Mouse (Mus musculus): ENCODE results near the gene Golgb1. TPM values are rescaled to one million over a fixed set of nuclear protein-coding genes. Genes with fewer than 3 reads are reported as not detected.
A peak's percentile ranks its signal among the peaks of the same experiment; 100 is the strongest.

The Golgb1 gene
- polyA plus RNA-seq, 2 experiments, result 13.3 to 26.4 TPM

DNA sequence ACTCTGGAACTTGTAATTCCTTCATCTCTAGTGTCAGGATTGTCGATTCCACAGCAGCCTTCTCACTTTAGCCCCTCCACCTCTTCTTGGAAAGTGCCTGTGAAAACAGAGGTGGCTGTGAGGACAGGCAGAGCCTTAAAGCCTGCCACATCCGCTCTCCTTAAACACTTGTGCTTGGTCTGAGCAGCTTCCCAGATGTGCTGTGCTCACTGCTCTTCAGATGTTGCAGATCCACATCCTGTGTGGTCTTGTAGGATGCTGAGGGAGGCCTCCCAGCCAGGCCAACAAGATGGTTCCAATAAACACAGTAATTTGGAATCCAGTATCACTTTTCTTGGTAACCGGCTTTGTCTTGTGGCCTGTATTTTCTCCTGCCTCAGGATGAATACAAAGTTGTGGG, 57.0 kb downstream of the Golgb1 start:
- peaks cover 0 to 11% of the 10 kb centered on the region in 2 experiments; a peak in 3 of 4 replicates for H3K4me1 ChIP-seq (replicated peaks; ENCODE audit: control insufficient read depth in 2 of 2, insufficient read depth in 2 of 2, low read length in 1 of 2)
- TF ChIP-seq CTCF (IDR thresholded peaks at IDR 0.05; ENCODE audit: low read depth) (no peak), EP300 (IDR thresholded peaks at IDR 0.05; ENCODE audit: low read depth) (no peak)
- H3K4me2 ChIP-seq (ENCODE audit: low read depth), result no peak overlapping the region
- 86% methylated on average over 3 of the region's 3 CpGs for WGBS (ENCODE audit: insufficient replicate concordance)
- no peak overlapping the region for H3K4me3 ChIP-seq (ENCODE audit: insufficient read depth in 1 of 2, low read depth in 2 of 2, low read length in 2 of 2)
- ATAC-seq (ENCODE audit: insufficient read depth) (no peak), DNase-seq (ENCODE audit: low read depth in 3 of 3, low spot score in 3 of 3) (no peak)
- H3K9me3 ChIP-seq (ENCODE audit: control insufficient read depth, low read length), result no peaks in the 10 kb centered on the region
- H3K9ac ChIP-seq (replicated peaks), result no peak overlapping the region
- no peak overlapping the region for H3K27ac ChIP-seq
- H3K36me3 ChIP-seq (replicated peaks; ENCODE audit: control insufficient read depth, insufficient read depth, low read depth), result peaks cover 12% of the 10 kb centered on the region
- no peaks in the 10 kb centered on the region for H3K27me3 ChIP-seq (ENCODE audit: control insufficient read depth, insufficient read depth, low read length)

DNA sequence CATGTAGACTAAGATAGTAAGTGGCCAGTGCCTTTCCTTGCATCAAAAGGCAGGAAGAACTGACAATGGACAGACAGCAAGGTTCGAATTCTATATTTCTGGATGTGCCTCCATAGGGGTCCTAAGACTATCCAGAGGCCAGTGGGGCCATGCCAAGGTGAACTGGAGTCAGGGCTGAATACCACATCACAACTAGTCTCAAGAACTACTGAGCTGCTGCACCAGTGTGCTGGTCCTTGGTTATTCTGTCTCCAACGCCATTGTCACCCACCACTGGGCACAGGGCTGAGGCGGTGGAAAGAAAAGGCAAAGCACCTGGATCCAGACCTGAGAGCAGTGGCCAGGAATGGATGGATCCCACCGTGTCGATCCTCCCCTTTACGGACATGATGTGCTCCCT, 57.6 kb downstream of the Golgb1 start:
- no peak for TF ChIP-seq CTCF (IDR thresholded peaks at IDR 0.05; ENCODE audit: low read depth)
- TF ChIP-seq EP300 (IDR thresholded peaks at IDR 0.05; ENCODE audit: low read depth), result no peak
- WGBS (ENCODE audit: insufficient replicate concordance), result 83% methylated on average over 6 of the region's 6 CpGs
- Histone ChIP-seq H3K9me3 (ENCODE audit: control insufficient read depth, low read length) (no peaks in the 10 kb centered on the region), H3K9ac (replicated peaks) (no peak overlapping the region), H3K4me1 (replicated peaks; ENCODE audit: control insufficient read depth in 2 of 2, insufficient read depth in 2 of 2, low read length in 1 of 2) (peaks cover 0 to 11% of the 10 kb centered on the region in 2 experiments; a peak in 3 of 4 replicates), H3K27ac (no peak overlapping the region), H3K27me3 (ENCODE audit: control insufficient read depth, insufficient read depth, low read length) (no peaks in the 10 kb centered on the region), H3K4me2 (ENCODE audit: low read depth) (no peak overlapping the region), H3K4me3 (ENCODE audit: insufficient read depth in 1 of 2, low read depth in 2 of 2, low read length in 2 of 2) (no peak overlapping the region), H3K36me3 (replicated peaks; ENCODE audit: control insufficient read depth, insufficient read depth, low read depth) (peaks cover 12% of the 10 kb centered on the region)
- DNase-seq (ENCODE audit: low read depth in 3 of 3, low spot score in 3 of 3), result no peak
- ATAC-seq (ENCODE audit: insufficient read depth), result no peak

DNA sequence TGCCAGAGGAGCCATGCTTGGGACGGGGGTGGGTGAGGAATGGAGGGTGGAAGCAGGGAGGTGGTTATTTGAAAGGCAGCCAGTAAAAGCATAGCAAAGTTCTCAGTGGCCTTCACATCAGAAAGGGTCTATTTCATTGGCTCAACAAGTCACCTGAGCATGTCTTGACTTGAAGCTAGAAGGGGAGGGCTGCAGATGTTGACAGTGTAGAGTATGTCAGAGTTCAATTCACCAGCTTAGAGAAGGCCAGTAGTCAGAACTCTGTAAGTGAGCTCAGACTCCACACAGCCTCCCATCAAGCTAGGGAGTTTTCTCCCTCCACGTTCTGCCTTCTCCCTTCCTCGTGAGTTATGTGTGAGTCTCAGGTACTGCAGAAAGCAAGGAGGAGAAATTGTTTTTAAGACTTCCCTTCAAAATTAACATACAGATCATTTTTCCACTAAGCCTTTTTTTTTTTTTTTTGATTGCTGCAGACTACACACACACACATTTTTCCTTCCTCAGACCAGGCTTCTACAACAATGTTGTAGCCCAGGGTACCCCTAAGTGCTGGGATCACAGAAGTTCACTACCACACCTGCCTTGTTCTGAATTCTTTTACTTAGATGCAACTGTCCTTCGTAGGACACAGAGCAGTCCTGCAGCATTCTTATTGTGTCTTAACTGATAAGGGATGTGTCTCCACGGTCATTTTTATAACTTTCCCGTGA, 59.3 kb downstream of the Golgb1 start:
- Histone ChIP-seq H3K4me2 (ENCODE audit: low read depth) (peak overlapping the region; percentile 48), H3K9ac (replicated peaks) (peak overlapping the region; percentile 49; the same call in 1 of the 2 replicates), H3K36me3 (replicated peaks; ENCODE audit: control insufficient read depth, insufficient read depth, low read depth) (peaks cover 8% of the 10 kb centered on the region), H3K9me3 (ENCODE audit: control insufficient read depth, low read length) (no peaks in the 10 kb centered on the region), H3K27ac (no peak overlapping the region), H3K4me1 (replicated peaks; ENCODE audit: control insufficient read depth in 2 of 2, insufficient read depth in 2 of 2, low read length in 1 of 2) (peaks cover 0 to 11% of the 10 kb centered on the region in 2 experiments; a peak in 3 of 4 replicates), H3K27me3 (ENCODE audit: control insufficient read depth, insufficient read depth, low read length) (no peaks in the 10 kb centered on the region), H3K4me3 (ENCODE audit: insufficient read depth in 1 of 2, low read depth in 2 of 2, low read length in 2 of 2) (peak overlapping the region in 1 of 2 experiments; percentile 33; a peak in 2 of 4 replicates)
- WGBS (ENCODE audit: insufficient replicate concordance), result 16% methylated on average over 6 of the region's 6 CpGs
- peak; percentile 23; the same call in 1 of the 2 replicates for ATAC-seq (ENCODE audit: insufficient read depth)
- no peak for DNase-seq (ENCODE audit: low read depth in 3 of 3, low spot score in 3 of 3)
- TF ChIP-seq EP300 (IDR thresholded peaks at IDR 0.05; ENCODE audit: low read depth) (no peak), CTCF (IDR thresholded peaks at IDR 0.05; ENCODE audit: low read depth) (no peak)

- H3K9ac ChIP-seq (replicated peaks), result peak within 1 kb of the TSS; percentile 49; the same call in 1 of the 2 replicates
- peaks cover 5% of the 10 kb centered on the region; the same call in 1 of the 2 replicates for H3K36me3 ChIP-seq (replicated peaks; ENCODE audit: control insufficient read depth, insufficient read depth, low read depth)
- H3K4me1 ChIP-seq (replicated peaks; ENCODE audit: control insufficient read depth in 2 of 2, insufficient read depth in 2 of 2, low read length in 1 of 2), result peaks cover 0 to 11% of the 10 kb centered on the region in 2 experiments; a peak in 3 of 4 replicates
- TF ChIP-seq EP300 (IDR thresholded peaks at IDR 0.05; ENCODE audit: low read depth), result no peak
- TF ChIP-seq CTCF (IDR thresholded peaks at IDR 0.05; ENCODE audit: low read depth), result no peak
- H3K4me2 ChIP-seq (ENCODE audit: low read depth), result peak within 1 kb of the TSS; percentile 48
- H3K27ac ChIP-seq, result peak within 1 kb of the TSS; percentile 2; the same call in 1 of the 2 replicates
- peak in 2 of 3 experiments; percentile 20 to 31 for DNase-seq (ENCODE audit: low read depth in 3 of 3, low spot score in 3 of 3)
- peak; percentile 44; the same call in 1 of the 2 replicates for ATAC-seq (ENCODE audit: insufficient read depth)
- H3K27me3 ChIP-seq (ENCODE audit: control insufficient read depth, insufficient read depth, low read length), result no peaks in the 10 kb centered on the region
- 19% methylated on average over 7 of the region's 7 CpGs for WGBS (ENCODE audit: insufficient replicate concordance)
- peak within 1 kb of the TSS; percentile 33 to 49 for H3K4me3 ChIP-seq (ENCODE audit: insufficient read depth in 1 of 2, low read depth in 2 of 2, low read length in 2 of 2)
- no peaks in the 10 kb centered on the region for H3K9me3 ChIP-seq (ENCODE audit: control insufficient read depth, low read length)
These were observed 60.1 kb downstream of the Golgb1 start, which contains the start of gene Hcls1 for GRCm38 (mm10) chr16:36934841-36935620. TSS of gene Hcls1 (plus strand) at chr16:36934983.
